Mouse (Mus musculus): ENCODE results near the gene Rtl1. TPM values are rescaled to one million over a fixed set of nuclear protein-coding genes. Genes with fewer than 3 reads are reported as not detected.

Gene Rtl1
- total and polyA plus RNA-seq, 2 experiments from 2014 or later = 1.3 to 1.5 TPM

DNA sequence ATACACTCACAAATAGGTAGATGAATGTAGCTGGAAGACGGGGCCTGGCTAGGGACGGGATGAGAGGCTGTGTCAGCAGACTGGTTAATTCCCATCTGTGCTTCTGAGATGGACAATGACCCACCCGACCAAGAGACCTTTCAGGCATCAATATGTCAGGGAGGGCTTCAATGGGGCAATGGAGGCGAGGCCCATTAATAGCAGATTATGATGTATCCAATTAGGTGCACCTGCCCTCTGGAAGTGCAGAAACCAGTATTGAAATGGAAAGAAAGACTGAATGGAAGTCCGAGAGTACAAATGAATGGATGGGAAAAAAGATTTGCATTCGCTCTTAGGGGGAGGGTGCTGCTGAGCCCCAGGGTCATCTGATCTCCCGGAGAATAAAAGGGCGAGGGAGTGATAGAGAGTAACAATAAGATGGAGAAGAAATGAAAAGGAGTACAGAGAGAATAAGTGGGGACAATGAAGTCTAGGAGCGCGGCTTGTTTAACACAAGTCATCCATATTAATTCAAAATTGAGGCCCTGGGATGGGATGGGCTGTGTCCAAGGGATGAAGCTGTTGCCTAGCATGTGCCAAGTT, 39.9 kb downstream of the Rtl1 start:
- no peak for ATAC-seq (ENCODE audit: low FRiP score)
- H3K27me3 ChIP-seq (ENCODE audit: insufficient read depth, low read length) = no peaks in the 10 kb centered on the region
- WGBS = 38% methylated on average over 10 of the region's 10 CpGs
- no peak for TF ChIP-seq CTCF (IDR thresholded peaks at IDR 0.05)
- no peak overlapping the region for H3K4me2 ChIP-seq (ENCODE audit: low read depth, low read length, poor library complexity, severe bottlenecking)
- no peak overlapping the region for H3K4me3 ChIP-seq (ENCODE audit: low read depth, low read length)
- H3K9me3 ChIP-seq (ENCODE audit: low read length) = no peaks in the 10 kb centered on the region
- no peak overlapping the region for H3K27ac ChIP-seq (ENCODE audit: low read depth, low read length)
- DNase-seq (ENCODE audit: low spot score) = no peak
- no peak overlapping the region for H3K9ac ChIP-seq (replicated peaks; ENCODE audit: low read length, poor library complexity, severe bottlenecking)
- H3K4me1 ChIP-seq (ENCODE audit: insufficient read depth, low read length) = no peaks in the 10 kb centered on the region
- peaks cover 58% of the 10 kb centered on the region for H3K36me3 ChIP-seq (ENCODE audit: insufficient read depth, low read length)

- Histone ChIP-seq H3K27me3 (ENCODE audit: insufficient read depth, low read length) (no peaks in the 10 kb centered on the region), H3K9ac (replicated peaks; ENCODE audit: low read length, poor library complexity, severe bottlenecking) (no peak overlapping the region), H3K9me3 (ENCODE audit: low read length) (no peaks in the 10 kb centered on the region), H3K27ac (ENCODE audit: low read depth, low read length) (no peak overlapping the region), H3K4me1 (ENCODE audit: insufficient read depth, low read length) (no peaks in the 10 kb centered on the region), H3K36me3 (ENCODE audit: insufficient read depth, low read length) (peaks cover 62% of the 10 kb centered on the region), H3K4me3 (ENCODE audit: low read depth, low read length) (no peak overlapping the region), H3K4me2 (ENCODE audit: low read depth, low read length, poor library complexity, severe bottlenecking) (no peak overlapping the region)
- no peak for DNase-seq (ENCODE audit: low spot score)
- WGBS = 75% methylated on average over 7 of the region's 7 CpGs
- no peak for TF ChIP-seq CTCF (IDR thresholded peaks at IDR 0.05)
- ATAC-seq (ENCODE audit: low FRiP score) = no peak
Observed at GRCm38 (mm10) chr12:109558891-109559487, 41.1 kb downstream of the Rtl1 start.

- H3K9ac ChIP-seq (replicated peaks; ENCODE audit: low read length, poor library complexity, severe bottlenecking) = no peak overlapping the region
- H3K36me3 ChIP-seq (ENCODE audit: insufficient read depth, low read length) = peaks cover 56% of the 10 kb centered on the region
- DNase-seq (ENCODE audit: low spot score) (no peak), ATAC-seq (ENCODE audit: low FRiP score) (no peak)
- no peak for TF ChIP-seq CTCF (IDR thresholded peaks at IDR 0.05)
- H3K27ac ChIP-seq (ENCODE audit: low read depth, low read length) = no peak overlapping the region
- 61% methylated on average over 12 of the region's 12 CpGs for WGBS
- H3K4me3 ChIP-seq (ENCODE audit: low read depth, low read length) = no peak overlapping the region
- H3K27me3 ChIP-seq (ENCODE audit: insufficient read depth, low read length) = no peaks in the 10 kb centered on the region
- H3K9me3 ChIP-seq (ENCODE audit: low read length) = no peaks in the 10 kb centered on the region
- no peaks in the 10 kb centered on the region for H3K4me1 ChIP-seq (ENCODE audit: insufficient read depth, low read length)
- H3K4me2 ChIP-seq (ENCODE audit: low read depth, low read length, poor library complexity, severe bottlenecking) = no peak overlapping the region
Observed at GRCm38 (mm10) chr12:109558226-109558824, 41.8 kb downstream of the Rtl1 start.

DNA sequence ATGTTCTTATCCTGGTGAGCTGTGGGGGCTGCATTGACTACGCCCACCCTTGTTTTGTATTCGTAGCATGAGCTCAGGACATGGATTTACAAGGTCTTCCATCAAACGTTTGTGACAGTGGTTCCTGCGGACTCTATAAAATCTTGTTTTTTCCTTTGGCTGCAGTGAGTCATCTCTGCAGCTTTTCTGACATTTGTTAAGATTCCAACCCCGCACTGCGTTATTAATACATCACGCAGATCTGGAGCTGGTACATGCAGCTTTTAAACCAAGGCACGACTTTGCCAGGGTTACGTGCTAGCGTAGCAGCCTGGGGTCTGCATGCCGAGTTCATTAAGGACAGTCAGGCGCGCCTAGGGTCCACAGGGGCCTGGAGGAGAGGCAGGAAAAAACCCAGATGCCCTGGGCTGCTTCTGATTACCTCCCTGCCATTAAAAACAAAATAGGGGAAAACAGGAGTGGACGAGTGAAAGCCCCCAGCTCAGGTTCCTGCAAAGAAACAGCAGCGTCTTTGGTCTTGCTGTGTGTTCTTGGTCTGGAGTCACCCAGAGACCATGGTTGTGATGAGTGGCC, 44.2 kb downstream of the Rtl1 start:
- Histone ChIP-seq H3K4me2 (ENCODE audit: low read depth, low read length, poor library complexity, severe bottlenecking) (no peak overlapping the region), H3K27ac (ENCODE audit: low read depth, low read length) (no peak overlapping the region), H3K9me3 (ENCODE audit: low read length) (no peaks in the 10 kb centered on the region), H3K9ac (replicated peaks; ENCODE audit: low read length, poor library complexity, severe bottlenecking) (no peak overlapping the region), H3K36me3 (ENCODE audit: insufficient read depth, low read length) (peaks cover 60% of the 10 kb centered on the region), H3K27me3 (ENCODE audit: insufficient read depth, low read length) (no peaks in the 10 kb centered on the region), H3K4me3 (ENCODE audit: low read depth, low read length) (no peak overlapping the region), H3K4me1 (ENCODE audit: insufficient read depth, low read length) (no peaks in the 10 kb centered on the region)
- 56% methylated on average over 15 of the region's 15 CpGs for WGBS
- DNase-seq (ENCODE audit: low spot score) (no peak), ATAC-seq (ENCODE audit: low FRiP score) (no peak)
- no peak for TF ChIP-seq CTCF (IDR thresholded peaks at IDR 0.05)

DNA sequence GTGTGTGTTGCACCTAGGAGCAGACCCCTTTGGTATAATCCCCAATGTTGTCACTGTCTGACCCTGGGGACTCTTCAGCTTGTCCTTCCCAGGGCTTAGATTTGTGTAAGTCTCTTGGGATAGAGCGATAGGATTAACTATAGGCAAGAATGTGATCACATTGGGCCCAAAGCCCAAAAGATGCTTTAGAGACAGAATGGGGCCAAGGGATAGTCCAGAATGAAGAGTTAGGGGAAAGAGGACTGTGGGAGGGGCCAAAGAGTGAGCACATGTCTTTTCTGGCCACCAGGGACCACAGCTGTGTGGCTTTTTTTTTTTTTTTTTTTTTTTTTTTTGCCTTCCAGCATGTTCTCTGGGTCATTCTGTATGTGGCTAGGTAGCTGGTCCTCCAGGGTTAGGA, 46.6 kb downstream of the Rtl1 start:
- H3K27me3 ChIP-seq (ENCODE audit: insufficient read depth, low read length) = no peaks in the 10 kb centered on the region
- no peak for ATAC-seq (ENCODE audit: low FRiP score)

More for the DNA sequence above, 46.6 kb downstream of the Rtl1 start:
- Histone ChIP-seq H3K27ac (ENCODE audit: low read depth, low read length) (no peak overlapping the region), H3K4me3 (ENCODE audit: low read depth, low read length) (no peak overlapping the region), H3K9me3 (ENCODE audit: low read length) (no peaks in the 10 kb centered on the region), H3K4me2 (ENCODE audit: low read depth, low read length, poor library complexity, severe bottlenecking) (no peak overlapping the region), H3K36me3 (ENCODE audit: insufficient read depth, low read length) (peaks cover 66% of the 10 kb centered on the region), H3K9ac (replicated peaks; ENCODE audit: low read length, poor library complexity, severe bottlenecking) (no peak overlapping the region), H3K4me1 (ENCODE audit: insufficient read depth, low read length) (no peaks in the 10 kb centered on the region)
- TF ChIP-seq CTCF (IDR thresholded peaks at IDR 0.05) = no peak
- no peak for DNase-seq (ENCODE audit: low spot score)
- 21% methylated on average over 1 of the region's 1 CpGs for WGBS

Data from midbrain, postnatal 0 days (tissue).